Mouse (Mus musculus): ENCODE measurements around the gene Nrl. TPM values are rescaled to one million over a fixed set of nuclear protein-coding genes. Genes with fewer than 3 reads are reported as not detected.

Nrl gene
- total RNA-seq, 2 experiments from 2014 or later = 0.19 TPM; not detected in 1

DNA sequence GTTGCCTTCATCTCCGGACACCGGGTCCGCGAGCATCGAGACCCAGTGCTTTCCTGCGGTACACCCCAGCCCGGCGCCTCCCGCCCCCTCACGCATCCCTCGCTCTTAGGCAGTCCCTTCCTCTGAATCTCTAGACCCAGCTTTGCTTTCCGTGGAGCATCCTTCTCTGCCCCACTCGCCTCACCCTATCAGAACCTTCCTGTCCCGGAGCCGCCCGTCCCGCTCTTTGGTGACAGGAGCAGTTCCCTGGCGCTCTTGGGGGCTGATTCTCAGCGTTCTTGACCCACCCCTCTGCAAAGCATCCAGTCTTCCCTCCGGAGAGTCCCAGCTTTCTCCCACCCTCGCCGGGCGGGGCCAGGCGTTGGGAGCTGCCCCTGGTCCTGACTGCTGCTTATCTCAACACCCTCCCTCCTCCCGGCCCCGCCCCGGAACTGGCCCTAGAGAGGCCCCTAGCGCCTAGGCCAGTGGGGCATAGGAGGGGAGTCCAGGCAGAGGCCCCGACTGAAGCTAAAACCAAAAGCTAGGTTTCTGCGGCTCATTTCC lies 33.4 kb downstream of the Nrl start:
- peak; percentile 77 for ATAC-seq (replicated peaks; ENCODE audit: low FRiP score, poor library complexity, severe bottlenecking)

- no peak for ATAC-seq (replicated peaks; ENCODE audit: low FRiP score, poor library complexity, severe bottlenecking)
Measured at GRCm38 (mm10) chr14:55490361-55491201, 34.2 kb downstream of the Nrl start, which contains the start of gene Carmil3. TSS of gene Carmil3 (plus strand) at chr14:55490651.

GRCm38 (mm10) chr14:55486836-55487235 lies 37.9 kb downstream of the Nrl start:
- ATAC-seq (replicated peaks; ENCODE audit: low FRiP score, poor library complexity, severe bottlenecking) = no peak

DNA sequence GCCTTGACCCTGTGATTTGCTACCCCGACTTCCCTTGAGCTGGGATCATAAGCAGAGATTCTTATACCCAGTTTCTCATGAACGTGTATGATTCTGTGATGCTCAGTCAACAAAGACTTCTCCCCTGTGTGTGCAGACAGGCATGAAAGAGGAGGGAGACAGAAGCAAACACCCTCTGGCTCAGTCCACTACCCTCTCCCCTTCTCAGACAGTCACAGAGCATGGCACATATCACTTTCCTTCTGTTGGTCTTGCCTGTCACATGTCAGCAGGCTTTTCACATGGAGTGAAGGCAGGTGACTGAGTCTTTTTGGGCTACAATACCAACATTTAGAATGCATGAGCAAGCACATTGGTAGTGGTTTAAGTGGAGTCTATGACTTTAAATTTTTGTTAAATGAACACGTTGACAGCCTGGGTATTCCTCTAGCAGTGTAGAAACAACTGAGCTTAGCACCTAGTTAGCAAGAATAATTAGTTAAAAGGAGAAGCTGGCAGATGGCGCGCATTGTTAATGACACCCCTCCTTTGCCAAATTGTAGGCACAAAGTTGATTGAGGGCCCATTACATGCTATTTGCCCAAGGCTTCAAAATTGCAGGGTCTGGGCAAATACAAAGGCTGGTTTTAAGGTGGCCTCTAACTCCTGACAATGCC lies 40.2 kb downstream of the Nrl start:
- ATAC-seq (replicated peaks; ENCODE audit: low FRiP score, poor library complexity, severe bottlenecking) = no peak

- ATAC-seq (replicated peaks; ENCODE audit: low FRiP score, poor library complexity, severe bottlenecking) = no peak
Measured at GRCm38 (mm10) chr14:55479629-55480028, 45.2 kb downstream of the Nrl start.

GRCm38 (mm10) chr14:55478651-55479599 lies 45.9 kb downstream of the Nrl start, which contains the start of gene Dhrs4:
TSS of gene Dhrs4 (plus strand) at chr14:55478758.
- peak; percentile 94 for ATAC-seq (replicated peaks; ENCODE audit: low FRiP score, poor library complexity, severe bottlenecking)

DNA sequence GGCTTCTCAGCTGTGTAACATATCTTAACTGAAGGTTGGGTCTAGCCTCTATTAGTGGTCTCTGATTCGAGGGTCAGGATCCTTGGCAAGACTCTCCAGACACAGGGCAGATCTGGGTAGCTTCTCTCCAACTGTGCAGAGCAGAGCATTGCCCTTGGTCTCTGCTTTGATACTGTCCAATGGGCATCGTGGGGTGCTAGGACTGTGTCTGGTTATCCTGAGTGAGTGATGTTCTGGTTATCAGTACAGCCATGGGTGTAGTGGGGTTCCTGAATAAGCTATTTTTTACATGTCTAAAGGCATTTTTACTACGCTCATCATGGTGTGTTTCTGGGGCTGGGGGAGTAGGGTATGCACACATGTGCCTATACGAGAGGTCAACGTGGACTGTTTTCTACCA lies 47.0 kb downstream of the Nrl start:
- ATAC-seq (replicated peaks; ENCODE audit: low FRiP score, poor library complexity, severe bottlenecking) = no peak

DNA sequence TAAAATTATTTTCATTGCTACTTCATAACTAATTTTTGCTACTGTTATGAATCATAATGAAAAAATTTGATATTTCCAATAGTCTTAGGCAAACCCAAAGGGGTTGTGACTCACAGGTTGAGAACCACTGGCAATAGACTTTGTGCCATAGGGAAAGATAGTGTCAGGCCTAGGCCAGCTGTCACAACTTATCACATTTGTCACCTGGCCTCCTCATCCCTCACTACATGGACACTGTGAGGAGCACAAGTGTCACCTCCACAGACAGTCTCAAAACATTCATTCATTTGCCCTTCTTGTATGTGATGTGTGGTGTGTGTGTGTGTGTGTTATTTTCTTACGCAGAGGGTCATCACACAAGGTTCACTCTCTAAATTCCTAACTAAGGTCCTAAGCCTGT lies 47.4 kb downstream of the Nrl start:
- ATAC-seq (replicated peaks; ENCODE audit: low FRiP score, poor library complexity, severe bottlenecking) = no peak; the same call in 1 of the 2 replicates

DNA sequence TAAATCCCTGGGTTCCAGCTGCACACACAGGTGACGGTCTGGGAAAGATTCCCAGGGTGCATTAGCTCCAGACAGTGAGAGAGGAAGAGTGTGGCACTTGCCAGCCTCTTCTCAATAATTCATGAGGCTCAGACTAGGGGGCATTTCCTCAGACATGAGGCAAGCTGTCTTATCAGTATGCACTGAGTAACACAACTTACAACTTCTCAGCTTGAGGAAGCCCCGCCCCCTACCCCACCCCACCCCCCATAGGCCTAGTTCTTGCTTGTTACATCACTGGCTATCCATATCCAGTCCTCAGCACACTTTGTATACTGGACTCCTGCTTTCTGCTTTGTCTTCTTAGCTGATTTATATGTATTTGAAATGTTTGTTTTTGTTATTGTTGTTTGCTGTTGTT lies 49.1 kb downstream of the Nrl start:
- no peak for ATAC-seq (replicated peaks; ENCODE audit: low FRiP score, poor library complexity, severe bottlenecking)

- ATAC-seq (replicated peaks; ENCODE audit: low FRiP score, poor library complexity, severe bottlenecking) = no peak
Measured at GRCm38 (mm10) chr14:55470806-55471205, 54.0 kb downstream of the Nrl start.

- ATAC-seq (replicated peaks; ENCODE audit: low FRiP score, poor library complexity, severe bottlenecking) = no peak
Measured at GRCm38 (mm10) chr14:55469821-55470220, 55.0 kb downstream of the Nrl start.

- no peak for ATAC-seq (replicated peaks; ENCODE audit: low FRiP score, poor library complexity, severe bottlenecking)
Measured at GRCm38 (mm10) chr14:55469041-55469440, 55.7 kb downstream of the Nrl start.

Other genes starting within 250 kb of the Nrl start
- 12.7 and 16.9 TPM in 2 replicates for gene Dhrs4, start 46.2 kb downstream of the Nrl start, total RNA-seq (2015; ENCODE audit: low replicate concordance)
- 9.8 and 19.1 TPM in 2 replicates for gene Dhrs4, start 46.2 kb downstream of the Nrl start, total RNA-seq (2017; ENCODE audit: low replicate concordance)
- gene Carmil3, start 34.3 kb downstream of the Nrl start, total RNA-seq (2015; ENCODE audit: low replicate concordance) = not detected in 2 replicates
- gene Carmil3, start 34.3 kb downstream of the Nrl start, total RNA-seq (2017; ENCODE audit: low replicate concordance) = not detected in 2 replicates
- not detected in 2 replicates for gene Cpne6, start 14.5 kb downstream of the Nrl start, total RNA-seq (2015; ENCODE audit: low replicate concordance)
- not detected in 2 replicates for gene Cpne6, start 14.5 kb downstream of the Nrl start, total RNA-seq (2017; ENCODE audit: low replicate concordance)
- gene Pck2, start 15.3 kb upstream of the Nrl start, total RNA-seq (2015; ENCODE audit: low replicate concordance) = 20.4 and 28.6 TPM in 2 replicates
- 60.3 and 66.5 TPM in 2 replicates for gene Pck2, start 15.3 kb upstream of the Nrl start, total RNA-seq (2017; ENCODE audit: low replicate concordance)
- 18.2 and 21.9 TPM in 2 replicates for gene Dcaf11, start 35.0 kb upstream of the Nrl start, total RNA-seq (2015; ENCODE audit: low replicate concordance)
- 46.2 and 54.9 TPM in 2 replicates for gene Dcaf11, start 35.0 kb upstream of the Nrl start, total RNA-seq (2017; ENCODE audit: low replicate concordance)
- not detected in 2 replicates for gene A730061H03Rik, start 35.4 kb upstream of the Nrl start, total RNA-seq (2015; ENCODE audit: low replicate concordance)
- 4.8 TPM in 1 of 2 replicates, not detected in the other for gene A730061H03Rik, start 35.4 kb upstream of the Nrl start, total RNA-seq (2017; ENCODE audit: low replicate concordance)
- not detected in 2 replicates for gene Fitm1, start 50.6 kb upstream of the Nrl start, total RNA-seq (2015; ENCODE audit: low replicate concordance)
- gene Fitm1, start 50.6 kb upstream of the Nrl start, total RNA-seq (2017; ENCODE audit: low replicate concordance) = not detected in 2 replicates
- 271 and 301 TPM in 2 replicates for gene Psme1, start 53.1 kb upstream of the Nrl start, total RNA-seq (2015; ENCODE audit: low replicate concordance)
- gene Psme1, start 53.1 kb upstream of the Nrl start, total RNA-seq (2017; ENCODE audit: low replicate concordance) = 107 and 147 TPM in 2 replicates
- 10.9 TPM in 1 of 2 replicates, not detected in the other for gene Emc9, start 60.3 kb upstream of the Nrl start, total RNA-seq (2015; ENCODE audit: low replicate concordance)
- 2.6 and 3.6 TPM in 2 replicates for gene Emc9, start 60.3 kb upstream of the Nrl start, total RNA-seq (2017; ENCODE audit: low replicate concordance)
- 74.0 and 102 TPM in 2 replicates for gene Psme2, start 66.1 kb upstream of the Nrl start, total RNA-seq (2015; ENCODE audit: low replicate concordance)
- 83.1 and 86.1 TPM in 2 replicates for gene Psme2, start 66.1 kb upstream of the Nrl start, total RNA-seq (2017; ENCODE audit: low replicate concordance)
- 6.5 and 9.4 TPM in 2 replicates for gene Rnf31, start 66.7 kb upstream of the Nrl start, total RNA-seq (2015; ENCODE audit: low replicate concordance)
- 7.1 and 8.9 TPM in 2 replicates for gene Rnf31, start 66.7 kb upstream of the Nrl start, total RNA-seq (2017; ENCODE audit: low replicate concordance)
- 65.1 and 69.8 TPM in 2 replicates for gene Irf9, start 78.6 kb upstream of the Nrl start, total RNA-seq (2015; ENCODE audit: low replicate concordance)
- 104 and 106 TPM in 2 replicates for gene Irf9, start 78.6 kb upstream of the Nrl start, total RNA-seq (2017; ENCODE audit: low replicate concordance)
- 1.7 TPM in 1 of 2 replicates, not detected in the other for gene Rec8, start 93.1 kb upstream of the Nrl start, total RNA-seq (2015; ENCODE audit: low replicate concordance)
- 0.84 and 2.2 TPM in 2 replicates for gene Rec8, start 93.1 kb upstream of the Nrl start, total RNA-seq (2017; ENCODE audit: low replicate concordance)
- 3.7 and 29.7 TPM in 2 replicates for gene Ipo4, start 111.0 kb upstream of the Nrl start, total RNA-seq (2015; ENCODE audit: low replicate concordance)
- gene Ipo4, start 111.0 kb upstream of the Nrl start, total RNA-seq (2017; ENCODE audit: low replicate concordance) = 7.0 and 13.8 TPM in 2 replicates
- 0.96 and 5.4 TPM in 2 replicates for gene Gm49378, start 112.9 kb upstream of the Nrl start, total RNA-seq (2015; ENCODE audit: low replicate concordance)
- 5.4 TPM in 1 of 2 replicates, not detected in the other for gene Gm49378, start 112.9 kb upstream of the Nrl start, total RNA-seq (2017; ENCODE audit: low replicate concordance)
- 9.6 and 14.2 TPM in 2 replicates for gene Tm9sf1, start 118.8 kb upstream of the Nrl start, total RNA-seq (2015; ENCODE audit: low replicate concordance)
- 12.0 and 20.5 TPM in 2 replicates for gene Tm9sf1, start 118.8 kb upstream of the Nrl start, total RNA-seq (2017; ENCODE audit: low replicate concordance)
- 0.84 TPM in 1 of 2 replicates, not detected in the other for gene Tssk4, start 125.2 kb upstream of the Nrl start, total RNA-seq (2015; ENCODE audit: low replicate concordance)
- gene Tssk4, start 125.2 kb upstream of the Nrl start, total RNA-seq (2017; ENCODE audit: low replicate concordance) = 0.28 and 0.68 TPM in 2 replicates
- 4.6 and 10.4 TPM in 2 replicates for gene Mdp1, start 135.5 kb upstream of the Nrl start, total RNA-seq (2015; ENCODE audit: low replicate concordance)
- 7.1 and 8.4 TPM in 2 replicates for gene Mdp1, start 135.5 kb upstream of the Nrl start, total RNA-seq (2017; ENCODE audit: low replicate concordance)
- gene Gmpr2, start 147.0 kb upstream of the Nrl start, total RNA-seq (2015; ENCODE audit: low replicate concordance) = 1.5 and 2.7 TPM in 2 replicates
- gene Gmpr2, start 147.0 kb upstream of the Nrl start, total RNA-seq (2017; ENCODE audit: low replicate concordance) = 6.9 and 8.5 TPM in 2 replicates
- gene Nedd8, start 147.1 kb upstream of the Nrl start, total RNA-seq (2015; ENCODE audit: low replicate concordance) = 89.5 and 91.3 TPM in 2 replicates
- 66.5 and 67.1 TPM in 2 replicates for gene Nedd8, start 147.1 kb upstream of the Nrl start, total RNA-seq (2017; ENCODE audit: low replicate concordance)
- 7.7 and 10.2 TPM in 2 replicates for gene Tinf2, start 156.8 kb upstream of the Nrl start, total RNA-seq (2015; ENCODE audit: low replicate concordance)
- 12.9 and 13.1 TPM in 2 replicates for gene Tinf2, start 156.8 kb upstream of the Nrl start, total RNA-seq (2017; ENCODE audit: low replicate concordance)
- 0.96 TPM in 1 of 2 replicates, not detected in the other for gene Tgm1, start 188.9 kb upstream of the Nrl start, total RNA-seq (2015; ENCODE audit: low replicate concordance)
- gene Tgm1, start 188.9 kb upstream of the Nrl start, total RNA-seq (2017; ENCODE audit: low replicate concordance) = 0.14 and 0.85 TPM in 2 replicates
- 2.3 and 5.4 TPM in 2 replicates for gene Rabggta, start 197.3 kb upstream of the Nrl start, total RNA-seq (2015; ENCODE audit: low replicate concordance)
- gene Rabggta, start 197.3 kb upstream of the Nrl start, total RNA-seq (2017; ENCODE audit: low replicate concordance) = 2.1 and 2.2 TPM in 2 replicates
- 22.4 and 27.1 TPM in 2 replicates for gene Dhrs1, start 220.7 kb upstream of the Nrl start, total RNA-seq (2015; ENCODE audit: low replicate concordance)
- gene Dhrs1, start 220.7 kb upstream of the Nrl start, total RNA-seq (2017; ENCODE audit: low replicate concordance) = 3.9 and 14.9 TPM in 2 replicates
- gene Nop9, start 220.7 kb upstream of the Nrl start, total RNA-seq (2015; ENCODE audit: low replicate concordance) = 6.5 and 11.3 TPM in 2 replicates
- 3.7 and 3.9 TPM in 2 replicates for gene Nop9, start 220.7 kb upstream of the Nrl start, total RNA-seq (2017; ENCODE audit: low replicate concordance)
- 2.1 TPM in 1 of 2 replicates, not detected in the other for gene Cideb, start 233.5 kb upstream of the Nrl start, total RNA-seq (2015; ENCODE audit: low replicate concordance)
- 0.94 TPM in 1 of 2 replicates, not detected in the other for gene Cideb, start 233.5 kb upstream of the Nrl start, total RNA-seq (2017; ENCODE audit: low replicate concordance)
- not detected in 2 replicates for gene Ltb4r2, start 236.4 kb upstream of the Nrl start, total RNA-seq (2015; ENCODE audit: low replicate concordance)
- gene Ltb4r2, start 236.4 kb upstream of the Nrl start, total RNA-seq (2017; ENCODE audit: low replicate concordance) = 0.14 TPM in 1 of 2 replicates, not detected in the other
- 6.3 and 14.8 TPM in 2 replicates for gene Ltb4r1, start 241.0 kb upstream of the Nrl start, total RNA-seq (2015; ENCODE audit: low replicate concordance)
- gene Ltb4r1, start 241.0 kb upstream of the Nrl start, total RNA-seq (2017; ENCODE audit: low replicate concordance) = 9.3 and 21.8 TPM in 2 replicates